Mouse (Mus musculus) adrenal gland, postnatal 14 days (tissue): Measurements from ENCODE around the gene Defb3. TPM values are rescaled to one million over a fixed set of nuclear protein-coding genes. Genes with fewer than 3 reads are reported as not detected.
A peak's percentile ranks its signal among the peaks of the same experiment; 100 is the strongest.
"Not testable (repeated sequence)": the region's sequence is repeated elsewhere in the genome, so short reads cannot be mapped to it uniquely, and the experiment has no call there.

ENCODE experiments used
- DNase-seq: peaks from one replicate; pipeline ENCODE4 v3.0.0; 2021; ENCODE audit warnings: mixed read lengths
- long read RNA-seq, 2 experiments: library from polyadenylated mRNA; stranded (forward); transcript quantifications; one replicate each; pipeline ENCODE4 v2.0.0; 2021
- total RNA-seq: library from RNA; stranded (reverse); gene quantifications from 2 replicates; pipeline ENCODE4 v1.2.3, GENCODE M21; 2021

Defb3 gene
- total RNA-seq: not detected in 2 replicates
- long read RNA-seq, experiment 1: 0 reads
- long read RNA-seq, experiment 2: 0 reads

GRCm38 (mm10) chr8:19293060-19293459 lies at the start of gene Defb3:
Defb3 (plus strand) TSS chr8:19293360.
- DNase-seq: not testable (repeated sequence)

DNA sequence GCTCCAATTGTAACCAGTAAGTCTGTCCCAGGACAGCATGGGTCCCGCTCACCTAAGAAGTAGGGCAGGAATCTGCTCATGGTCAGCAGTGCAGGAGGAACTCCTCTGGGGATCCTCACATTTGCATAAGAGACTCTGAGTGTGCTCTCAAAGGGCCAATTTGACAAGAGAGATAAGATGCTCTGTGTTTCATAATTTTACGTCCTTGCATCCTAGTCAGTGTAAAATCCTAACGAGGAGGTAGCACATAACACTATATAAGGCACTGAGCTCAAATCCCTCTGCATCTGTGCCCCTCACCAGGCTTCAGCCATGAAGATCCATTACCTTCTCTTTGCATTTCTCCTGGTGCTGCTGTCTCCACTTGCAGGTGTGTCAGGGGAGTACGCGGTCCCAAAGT lies 45.9 kb upstream of the Defb3 start, which contains the start of gene Defb5:
Defb5 (plus strand) TSS at position 301 of the 400 bp plus-strand sequence.
- DNase-seq: no peak

- DNase-seq: no peak
These were observed 35.0 kb upstream of the Defb3 start for GRCm38 (mm10) chr8:19258136-19258535.

GRCm38 (mm10) chr8:19259667-19260066 lies 33.5 kb upstream of the Defb3 start:
- DNase-seq: no peak

- not testable (repeated sequence) for DNase-seq
These were observed 5.2 kb downstream of the Defb3 start for GRCm38 (mm10) chr8:19298361-19298760.

DNA sequence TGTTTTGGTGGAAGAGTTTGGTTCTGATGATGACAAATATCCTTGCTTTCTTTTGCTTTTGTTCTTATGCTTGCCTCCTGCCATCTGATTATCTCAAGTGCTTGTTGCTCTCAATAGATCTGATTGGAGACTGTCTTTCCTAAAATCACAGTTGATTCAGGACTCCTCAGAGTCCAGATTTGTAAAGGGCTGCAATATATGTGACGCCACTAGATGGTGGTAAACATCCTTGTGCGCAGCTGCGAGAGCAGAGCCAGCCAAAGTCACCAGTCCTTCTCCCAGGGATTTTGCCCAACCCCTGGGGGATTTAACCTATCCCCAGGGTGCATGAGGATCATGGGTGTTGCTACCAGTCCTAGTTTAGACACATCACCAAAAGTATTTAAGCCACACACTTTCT lies 38.7 kb downstream of the Defb3 start:
- DNase-seq: peak; percentile 21

Other genes starting within 250 kb of the Defb3 start
- not detected in 2 replicates for gene Defb39, start 228.6 kb upstream of the Defb3 start, total RNA-seq
- gene Defb12, start 178.5 kb upstream of the Defb3 start, total RNA-seq: not detected in 2 replicates
- gene Defb34, start 169.6 kb upstream of the Defb3 start, total RNA-seq: not detected in 2 replicates
- gene Gm45826, start 152.6 kb upstream of the Defb3 start, total RNA-seq: not detected in 2 replicates
- not detected in 2 replicates for gene Defb14, start 99.0 kb upstream of the Defb3 start, total RNA-seq
- gene Defb4, start 94.7 kb upstream of the Defb3 start, total RNA-seq: not detected in 2 replicates
- not detected in 2 replicates for gene Defb6, start 67.9 kb upstream of the Defb3 start, total RNA-seq
- gene Defb46, start 53.4 kb upstream of the Defb3 start, total RNA-seq: not detected in 2 replicates
- gene Defb5, start 45.8 kb upstream of the Defb3 start, total RNA-seq: not detected in 2 replicates
- not detected in 2 replicates for gene Defb8, start 154.2 kb downstream of the Defb3 start, total RNA-seq
- gene Defb7, start 201.7 kb downstream of the Defb3 start, total RNA-seq: not detected in 2 replicates